Mouse (Mus musculus): ENCODE data around the gene Rptor. TPM values are rescaled to one million over a fixed set of nuclear protein-coding genes. Genes with fewer than 3 reads are reported as not detected.

Gene Rptor
- total RNA-seq, 2 experiments from 2014 or later: 62.9 to 67.5 TPM

GRCm38 (mm10) chr11:119680735-119681134 is 78.0 kb downstream of the Rptor start:
- no peak for DNase-seq (ENCODE audit: low spot score in 2 of 2)
- intact Hi-C loops (cut with DNase I): no loop called here

GRCm38 (mm10) chr11:119682285-119682684 is 79.6 kb downstream of the Rptor start:
- intact Hi-C loops (cut with DNase I): no loop called here
- DNase-seq (ENCODE audit: low spot score in 2 of 2): no peak

- no peak for DNase-seq (ENCODE audit: low spot score in 2 of 2)
- intact Hi-C loops (cut with DNase I): no loop called here
Measured at GRCm38 (mm10) chr11:119683796-119684195, 81.1 kb downstream of the Rptor start.

- DNase-seq (ENCODE audit: low spot score in 2 of 2): no peak
- intact Hi-C loops (cut with DNase I): no loop called here
Measured at GRCm38 (mm10) chr11:119685477-119685876, 82.8 kb downstream of the Rptor start.

GRCm38 (mm10) chr11:119685910-119686659 is 83.4 kb downstream of the Rptor start:
- intact Hi-C loops (cut with DNase I): no loop called here

GRCm38 (mm10) chr11:119687316-119687715 is 84.6 kb downstream of the Rptor start:
- no peak for DNase-seq (ENCODE audit: low spot score in 2 of 2)
- intact Hi-C loops (cut with DNase I): no loop called here

More at GRCm38 (mm10) chr11:119685910-119686659, 83.4 kb downstream of the Rptor start:
- no peak for DNase-seq (ENCODE audit: low spot score in 2 of 2)

GRCm38 (mm10) chr11:119687966-119688365 is 85.3 kb downstream of the Rptor start:
- intact Hi-C loops (cut with DNase I): no loop called here
- no peak for DNase-seq (ENCODE audit: low spot score in 2 of 2)

- intact Hi-C loops (cut with DNase I): no loop called here
- DNase-seq (ENCODE audit: low spot score in 2 of 2): no peak
Measured at GRCm38 (mm10) chr11:119689936-119690335, 87.2 kb downstream of the Rptor start.

GRCm38 (mm10) chr11:119692196-119692910 is 89.6 kb downstream of the Rptor start:
- intact Hi-C loops (cut with DNase I): no loop called here
- no peak for DNase-seq (ENCODE audit: low spot score in 2 of 2)

GRCm38 (mm10) chr11:119692911-119693261 is 90.2 kb downstream of the Rptor start:
- intact Hi-C loops (cut with DNase I): no loop called here
- DNase-seq (ENCODE audit: low spot score in 2 of 2): no peak

- intact Hi-C loops (cut with DNase I): no loop called here
- DNase-seq (ENCODE audit: low spot score in 2 of 2): no peak
Measured at GRCm38 (mm10) chr11:119694146-119694860, 91.6 kb downstream of the Rptor start.

GRCm38 (mm10) chr11:119696401-119696800 is 93.7 kb downstream of the Rptor start:
- intact Hi-C loops (cut with DNase I): no loop called here
- no peak for DNase-seq (ENCODE audit: low spot score in 2 of 2)

GRCm38 (mm10) chr11:119705381-119706066 is 102.8 kb downstream of the Rptor start:
- DNase-seq (ENCODE audit: low spot score in 2 of 2): no peak

GRCm38 (mm10) chr11:119707259-119707658 is 104.6 kb downstream of the Rptor start:
- DNase-seq (ENCODE audit: low spot score in 2 of 2): no peak
- intact Hi-C loops (cut with DNase I): no loop called here

More at GRCm38 (mm10) chr11:119705381-119706066, 102.8 kb downstream of the Rptor start:
- intact Hi-C loops (cut with DNase I): no loop called here

- no peak for DNase-seq (ENCODE audit: low spot score in 2 of 2)
- intact Hi-C loops (cut with DNase I): no loop called here
Measured at GRCm38 (mm10) chr11:119709239-119709638, 106.5 kb downstream of the Rptor start.

- intact Hi-C loops (cut with DNase I): no loop called here
Measured at GRCm38 (mm10) chr11:119710338-119710737, 107.6 kb downstream of the Rptor start.

GRCm38 (mm10) chr11:119710822-119711221 is 108.1 kb downstream of the Rptor start:
- intact Hi-C loops (cut with DNase I): no loop called here
- DNase-seq (ENCODE audit: low spot score in 2 of 2): no peak

More at GRCm38 (mm10) chr11:119710338-119710737, 107.6 kb downstream of the Rptor start:
- no peak for DNase-seq (ENCODE audit: low spot score in 2 of 2)

- no peak for DNase-seq (ENCODE audit: low spot score in 2 of 2)
- intact Hi-C loops (cut with DNase I): no loop called here
Measured at GRCm38 (mm10) chr11:119715437-119715836, 112.7 kb downstream of the Rptor start.

GRCm38 (mm10) chr11:119715841-119716596 is 113.3 kb downstream of the Rptor start:
- DNase-seq (ENCODE audit: low spot score in 2 of 2): no peak
- intact Hi-C loops (cut with DNase I): no loop called here

Measured in left cerebral cortex, postnatal 36 days (tissue).